Mouse (Mus musculus) liver, embryonic 14.5 days (tissue): ENCODE measurements around the gene Phf14.

Source experiments
- CTCF ChIP-seq: IDR thresholded peaks from 2 replicates; pipeline ENCODE4 v1.5.1; 2016; ENCODE audit warnings: antibody characterized with exemption, low read depth, control low read depth
- EP300 ChIP-seq: IDR thresholded peaks from 2 replicates; pipeline ENCODE4 v1.6.1; 2016; ENCODE audit warnings: antibody characterized with exemption, low read depth

DNA sequence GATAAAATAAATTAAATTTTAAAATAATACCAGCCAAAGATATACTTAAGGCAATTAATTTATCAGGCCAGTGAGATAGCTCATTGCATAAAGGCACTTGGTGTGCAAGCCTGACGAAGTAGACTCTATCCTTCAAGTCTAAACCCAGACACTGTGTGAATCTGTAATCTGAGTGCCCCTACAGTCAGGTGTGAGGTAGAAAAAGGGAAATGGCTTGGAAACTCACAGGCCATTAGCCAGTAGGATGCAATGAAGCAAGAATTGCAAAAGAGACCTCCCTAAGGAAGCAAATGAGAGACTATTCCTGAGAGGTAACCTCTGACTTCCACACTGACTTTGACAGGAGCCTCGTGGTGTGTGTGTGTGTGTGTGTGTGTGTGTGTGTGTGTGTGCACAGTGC, 145.3 kb downstream of the Phf14 start:
- TF ChIP-seq CTCF (no peak), EP300 (no peak)
